In genomic region chr3:116710941-116711340, GRCm38 (mm10) we compare ENCODE assay signal across 8 mouse cellular contexts. TPM values are rescaled to one million over a fixed set of nuclear protein-coding genes. Genes with fewer than 3 reads are reported as not detected.
DNase-seq lines count a peak whose midpoint lies in the region; ATAC-seq and TF ChIP-seq lines count a peak whose summit lies in the region.

No protein-coding gene starts in this region.

- H3K4me1 ChIP-seq in E14TG2a.4 (replicated peaks; ENCODE audit: low read depth, low read length), result peaks cover 18% of the 10 kb centered on the region

- H3K4me3 ChIP-seq in E14TG2a.4 (replicated peaks; ENCODE audit: low read length), result peak overlapping the region; percentile 94

- TF ChIP-seq CTCF in E14TG2a.4 (conservative IDR thresholded peaks at IDR 0.05; ENCODE audit: low read length), result no peak

- peaks cover 7% of the 10 kb centered on the region for H3K36me3 ChIP-seq in E14TG2a.4 (ENCODE audit: insufficient read depth, low read length)

- 0 out of 2 replicates have a peak, but pooled peaks have one; percentile 10 for ATAC-seq in granulocyte monocyte progenitor cell, adult 5-6 weeks (replicated peaks; ENCODE audit: poor library complexity, severe bottlenecking)
- peak; percentile 25 for ATAC-seq in megakaryocyte progenitor cell, adult 5-6 weeks (replicated peaks; ENCODE audit: poor library complexity)
- ATAC-seq in monocyte, adult 5-6 weeks (replicated peaks; ENCODE audit: insufficient number of reproducible peaks, low FRiP score, low TSS enrichment, poor library complexity, severe bottlenecking), result no peak

- DNase-seq in cerebellum, postnatal 10 days, result peak; percentile 4 to 7
- DNase-seq in cerebellum, postnatal 36 days, result no peak
- no peak for DNase-seq in adrenal gland, postnatal 25 days
- no peak for DNase-seq in spleen, postnatal 36 days (ENCODE audit: low spot score in 2 of 2)

- peaks cover 18% of the 10 kb centered on the region for H3K27me3 ChIP-seq in E14TG2a.4 (ENCODE audit: insufficient read depth, low read length)

- H3K9me3 ChIP-seq in E14TG2a.4 (ENCODE audit: low read length), result no peaks in the 10 kb centered on the region

RNA-seq across cellular contexts. Expression of gene Slc35a3, which starts 1.7 kb away (rescaled TPM):
- 30.0 and 33.6 TPM in 2 replicates for total RNA-seq in granulocyte monocyte progenitor cell, adult 5-6 weeks (2014; fragmentation: Nextera tagmentation)
- total RNA-seq in granulocyte monocyte progenitor cell, adult 5-6 weeks (2017), result 59.4 and 68.3 TPM in 2 replicates
- 42.5 and 45.9 TPM in 2 replicates for total RNA-seq in megakaryocyte progenitor cell, adult 5-6 weeks (2015)
- 51.3 and 60.6 TPM in 2 replicates for total RNA-seq in megakaryocyte progenitor cell, adult 5-6 weeks (2017)
- 24.5 and 29.5 TPM in 2 replicates for total RNA-seq in adrenal gland, postnatal 25 days (2021)
- 59.2 to 79.8 TPM (median 73.4 TPM) in 3 replicates for total RNA-seq in monocyte, adult 5-6 weeks (2017)

RNA-seq across cellular contexts. Expression of gene Gm43191, which starts 29.9 kb away (rescaled TPM):
- total RNA-seq in granulocyte monocyte progenitor cell, adult 5-6 weeks (2014; fragmentation: Nextera tagmentation), result not detected in 2 replicates
- total RNA-seq in granulocyte monocyte progenitor cell, adult 5-6 weeks (2017), result not detected in 2 replicates
- not detected in 2 replicates for total RNA-seq in megakaryocyte progenitor cell, adult 5-6 weeks (2015)
- not detected in 2 replicates for total RNA-seq in megakaryocyte progenitor cell, adult 5-6 weeks (2017)
- total RNA-seq in adrenal gland, postnatal 25 days (2021), result 0.61 TPM in 1 of 2 replicates, not detected in the other
- total RNA-seq in monocyte, adult 5-6 weeks (2017), result not detected in 3 replicates

RNA-seq across cellular contexts. Expression of gene Mfsd14a, which starts 48.5 kb away (rescaled TPM):
- total RNA-seq in granulocyte monocyte progenitor cell, adult 5-6 weeks (2014; fragmentation: Nextera tagmentation), result 52.3 and 64.6 TPM in 2 replicates
- total RNA-seq in granulocyte monocyte progenitor cell, adult 5-6 weeks (2017), result 67.0 and 95.5 TPM in 2 replicates
- total RNA-seq in megakaryocyte progenitor cell, adult 5-6 weeks (2015), result 77.9 and 81.7 TPM in 2 replicates
- 66.0 and 72.9 TPM in 2 replicates for total RNA-seq in megakaryocyte progenitor cell, adult 5-6 weeks (2017)
- total RNA-seq in adrenal gland, postnatal 25 days (2021), result 60.3 and 68.2 TPM in 2 replicates
- 99.6 to 106 TPM (median 102 TPM) in 3 replicates for total RNA-seq in monocyte, adult 5-6 weeks (2017)

Comparison
In these comparisons a context has a peak if more than half of its experiments do, and no peak if none do; other contexts are left out.
1. DNase-seq: peak in cerebellum, postnatal 10 days (2 of 2); none in cerebellum, postnatal 36 days (0 of 2), adrenal gland, postnatal 25 days (single experiment) and spleen, postnatal 36 days (0 of 2).